Mouse (Mus musculus) lung, postnatal 0 days (tissue): ENCODE results near the gene Rpusd3. TPM values are rescaled to one million over a fixed set of nuclear protein-coding genes. Genes with fewer than 3 reads are reported as not detected.

Source experiments
- ATAC-seq: fragments of 200-750 bp; cut with Nextera tagmentation; 2 replicates; pipeline ENCODE4 v1.8.0; 2017; ENCODE audit warnings: moderate library complexity
- DNase-seq: peaks from one replicate; pipeline ENCODE4 v3.0.0-alpha.2; 2016; ENCODE audit warnings: low spot score
- H3K27ac ChIP-seq: fragments of 300-500 bp; sonication (generic); 2 replicates; pipeline ENCODE4 v1.5.1; 2014; ENCODE audit warnings: antibody characterized with exemption, mild to moderate bottlenecking, low read length, mixed read lengths
- H3K27me3 ChIP-seq: fragments of 300-500 bp; sonication (generic); replicated peaks from 2 replicates; pipeline ENCODE4 v1.6.1; 2014; ENCODE audit warnings: low read length, mixed read lengths; ENCODE audit not compliant: insufficient read depth
- H3K36me3 ChIP-seq: fragments of 300-500 bp; sonication (generic); 2 replicates; pipeline ENCODE4 v1.6.1; 2014; ENCODE audit warnings: low read length, mixed read lengths; ENCODE audit not compliant: insufficient read depth
- H3K4me1 ChIP-seq: fragments of 300-500 bp; sonication (generic); 2 replicates; pipeline ENCODE4 v1.6.1; 2014; ENCODE audit warnings: antibody characterized with exemption, low read depth, low read length, mixed read lengths; ENCODE audit not compliant: insufficient read depth
- H3K4me2 ChIP-seq: fragments of 300-500 bp; sonication (generic); replicated peaks from 2 replicates; pipeline ENCODE4 v1.6.1; 2014; ENCODE audit warnings: low read depth, mild to moderate bottlenecking, low read length, moderate library complexity, mixed read lengths
- H3K4me3 ChIP-seq: fragments of 300-500 bp; sonication (generic); 2 replicates; pipeline ENCODE4 v1.5.1; 2014; ENCODE audit warnings: low read depth, low read length
- H3K9ac ChIP-seq: fragments of 300-500 bp; sonication (generic); replicated peaks from 2 replicates; pipeline ENCODE4 v1.6.1; 2014; ENCODE audit warnings: low read depth, mild to moderate bottlenecking
- H3K9me3 ChIP-seq: fragments of 300-500 bp; sonication (generic); 2 replicates; pipeline ENCODE4 v1.6.1; 2016; ENCODE audit warnings: low read length, mixed read lengths
- CTCF ChIP-seq: IDR thresholded peaks from 2 replicates; pipeline ENCODE4 v1.5.1; 2016; ENCODE audit warnings: antibody characterized with exemption, mild to moderate bottlenecking
- EP300 ChIP-seq: IDR thresholded peaks from 2 replicates; pipeline ENCODE4 v1.6.1; 2016; ENCODE audit warnings: antibody characterized with exemption, mild to moderate bottlenecking, control low read depth
- WGBS: fragments of 180-500 bp; shearing (Covaris S2); extraction: QIAGEN DNeasy Blood & Tissue Kit; methylation state at CpG from one replicate; pipeline ENCODE4 v1.1.7; 2014; 5-methylcytosine and 5-hydroxymethylcytosine counted together
- polyA plus RNA-seq: library from polyadenylated mRNA; unstranded; fragments of >200 nt; fragmentation: Nextera tagmentation; extraction: Ambion mirVana; gene quantifications from 2 replicates; pipeline ENCODE4 v1.2.1, GENCODE M21; 2015

The Rpusd3 gene
- 11.4 and 12.3 TPM in 2 replicates for polyA plus RNA-seq

DNA sequence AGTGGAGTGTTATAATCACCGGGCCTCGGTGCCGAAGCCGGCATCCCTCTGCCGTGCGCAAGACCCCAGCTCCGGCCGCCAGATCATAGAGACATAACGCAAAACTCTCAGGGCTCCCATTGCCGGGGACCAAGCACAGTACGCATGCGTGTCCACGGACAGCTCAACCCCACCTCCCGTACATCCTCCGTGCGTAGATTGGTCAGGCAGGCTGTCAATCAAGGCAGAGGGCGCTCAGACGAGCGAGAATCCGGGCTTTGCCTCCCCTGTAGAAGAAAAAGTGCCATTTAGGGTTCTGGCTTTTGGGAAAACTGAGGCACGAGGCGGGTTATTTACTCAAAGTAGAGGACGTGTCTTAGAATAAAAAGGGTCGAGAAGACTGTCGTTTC, at the start of gene Rpusd3:
Gene Rpusd3 (minus strand): TSS at position 142 of the 389 bp plus-strand sequence.
- ATAC-seq (peak; percentile 99), DNase-seq (peak; percentile 98)
- Histone ChIP-seq H3K4me2 (peak within 1 kb of the TSS; percentile 89), H3K27me3 (no peaks in the 10 kb centered on the region), H3K9ac (peak within 1 kb of the TSS; percentile 52), H3K4me3 (peak within 1 kb of the TSS; percentile 59), H3K36me3 (no peaks in the 10 kb centered on the region), H3K9me3 (no peaks in the 10 kb centered on the region), H3K27ac (peak within 1 kb of the TSS; percentile 40; the same call in 1 of the 2 replicates), H3K4me1 (peaks cover 8% of the 10 kb centered on the region)
- TF ChIP-seq CTCF = 0 out of 2 replicates have a peak, but pooled peaks have one; percentile 5
- TF ChIP-seq EP300 = no peak
- WGBS = under 1% methylated on average over 25 of the region's 25 CpGs

DNA sequence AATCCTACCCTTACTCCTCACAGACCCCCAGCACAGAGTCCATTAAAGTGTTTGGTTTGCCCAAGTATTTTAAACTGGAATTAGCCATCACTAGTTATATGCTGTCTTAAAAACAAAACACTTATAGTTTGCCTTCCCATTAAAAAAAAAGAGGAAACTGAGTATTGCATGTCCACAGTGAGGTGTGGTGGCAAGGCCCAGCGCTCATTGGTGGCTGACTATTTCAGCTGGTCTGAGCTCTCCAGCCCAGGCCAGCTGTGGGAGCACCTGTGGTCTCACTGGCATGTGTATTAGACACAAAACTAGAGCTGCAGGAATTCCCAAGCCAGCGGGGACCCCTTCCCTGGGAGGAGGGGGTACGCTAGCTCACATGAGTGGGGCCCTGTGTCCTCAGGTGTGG, 49.4 kb upstream of the Rpusd3 start:
- no peak overlapping the region for H3K4me3 ChIP-seq
- ATAC-seq (no peak), DNase-seq (no peak)
- no peak overlapping the region for H3K9ac ChIP-seq
- no peak overlapping the region for H3K27ac ChIP-seq
- no peaks in the 10 kb centered on the region for H3K27me3 ChIP-seq
- H3K4me1 ChIP-seq = peaks cover 8% of the 10 kb centered on the region; the same call in 1 of the 2 replicates
- TF ChIP-seq CTCF (no peak), EP300 (no peak)
- H3K4me2 ChIP-seq = no peak overlapping the region
- H3K36me3 ChIP-seq = no peaks in the 10 kb centered on the region
- 68% methylated on average over 3 of the region's 3 CpGs for WGBS
- H3K9me3 ChIP-seq = no peaks in the 10 kb centered on the region

DNA sequence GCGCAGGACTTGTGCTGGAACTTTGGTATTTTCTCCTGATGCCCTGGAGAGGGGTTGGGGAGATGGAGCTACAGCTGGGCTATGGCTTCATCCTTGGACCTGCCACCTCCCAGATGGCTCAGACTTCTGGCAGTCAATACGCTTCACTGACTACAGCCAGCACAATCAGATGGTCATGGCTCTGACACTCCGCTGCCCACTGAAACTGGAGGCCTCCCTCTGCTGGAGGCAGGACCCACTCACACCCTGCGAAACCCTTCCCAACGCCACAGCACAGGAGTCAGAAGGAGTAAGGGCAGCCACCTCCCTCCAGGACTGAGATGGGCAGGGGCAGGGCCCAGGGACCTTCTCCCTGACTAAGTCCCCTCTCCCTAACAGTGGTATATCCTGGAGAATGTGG, 46.5 kb upstream of the Rpusd3 start:
- TF ChIP-seq CTCF (peak; percentile 57), EP300 (no peak)
- no peaks in the 10 kb centered on the region for H3K9me3 ChIP-seq
- no peak overlapping the region for H3K9ac ChIP-seq
- no peaks in the 10 kb centered on the region for H3K4me1 ChIP-seq
- 53% methylated on average over 5 of the region's 5 CpGs for WGBS
- no peaks in the 10 kb centered on the region for H3K36me3 ChIP-seq
- H3K27me3 ChIP-seq = no peaks in the 10 kb centered on the region
- no peak overlapping the region for H3K27ac ChIP-seq
- H3K4me2 ChIP-seq = no peak overlapping the region
- DNase-seq = no peak
- no peak for ATAC-seq
- no peak overlapping the region for H3K4me3 ChIP-seq

DNA sequence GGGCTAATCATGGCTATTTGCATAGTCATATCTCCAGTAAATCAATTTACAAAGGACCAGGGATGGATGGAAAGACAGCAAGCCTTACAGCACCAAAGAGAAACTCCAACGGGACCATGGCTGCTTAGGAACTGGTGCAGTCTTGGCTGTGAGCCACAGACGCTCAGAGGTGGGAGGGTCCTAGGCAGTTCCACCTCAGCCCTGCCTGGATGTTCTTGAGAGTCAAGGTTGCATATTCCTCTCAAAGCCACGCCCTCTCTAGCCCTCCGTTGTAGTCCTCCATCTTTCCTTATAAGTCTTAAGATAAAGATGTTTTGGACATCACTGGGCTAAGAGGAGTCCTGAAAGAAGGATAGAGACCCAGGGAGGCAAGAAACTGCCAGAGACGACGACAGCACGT, 44.9 kb upstream of the Rpusd3 start:
- Histone ChIP-seq H3K9ac (no peak overlapping the region), H3K9me3 (no peaks in the 10 kb centered on the region), H3K4me1 (no peaks in the 10 kb centered on the region), H3K4me2 (no peak overlapping the region), H3K4me3 (no peak overlapping the region), H3K36me3 (no peaks in the 10 kb centered on the region), H3K27me3 (no peaks in the 10 kb centered on the region), H3K27ac (no peak overlapping the region)
- DNase-seq = no peak
- 46% methylated on average over 7 of the region's 7 CpGs for WGBS
- no peak for TF ChIP-seq EP300
- TF ChIP-seq CTCF = no peak
- no peak for ATAC-seq

DNA sequence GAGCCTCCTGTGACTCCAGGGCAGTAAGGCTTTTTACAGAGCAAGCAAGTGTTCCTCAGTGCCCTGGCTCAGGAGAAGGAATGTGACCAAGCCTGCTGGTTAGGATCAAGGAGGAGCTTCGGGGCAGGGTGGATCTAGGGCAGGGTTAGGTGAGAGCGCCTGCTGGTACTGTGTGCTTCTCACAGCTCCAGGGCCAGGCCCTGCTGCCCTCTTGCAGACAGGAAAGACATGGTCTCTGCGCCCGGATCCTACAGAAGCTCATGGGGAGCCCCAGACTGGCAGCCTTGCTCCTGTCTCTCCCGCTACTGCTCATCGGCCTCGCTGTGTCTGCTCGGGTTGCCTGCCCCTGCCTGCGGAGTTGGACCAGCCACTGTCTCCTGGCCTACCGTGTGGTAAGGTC, 39.5 kb upstream of the Rpusd3 start:
- Histone ChIP-seq H3K4me1 (no peaks in the 10 kb centered on the region), H3K36me3 (no peaks in the 10 kb centered on the region), H3K4me3 (peak overlapping the region; percentile 10; the same call in 1 of the 2 replicates), H3K4me2 (peak overlapping the region; percentile 49), H3K9ac (no peak overlapping the region; the same call in 1 of the 2 replicates), H3K9me3 (no peaks in the 10 kb centered on the region), H3K27me3 (no peaks in the 10 kb centered on the region), H3K27ac (peak overlapping the region; percentile 74)
- TF ChIP-seq EP300 (no peak), CTCF (peak; percentile 9; the same call in 1 of the 2 replicates)
- ATAC-seq = peak; percentile 99
- DNase-seq = peak; percentile 88
- 48% methylated on average over 10 of the region's 10 CpGs for WGBS

DNA sequence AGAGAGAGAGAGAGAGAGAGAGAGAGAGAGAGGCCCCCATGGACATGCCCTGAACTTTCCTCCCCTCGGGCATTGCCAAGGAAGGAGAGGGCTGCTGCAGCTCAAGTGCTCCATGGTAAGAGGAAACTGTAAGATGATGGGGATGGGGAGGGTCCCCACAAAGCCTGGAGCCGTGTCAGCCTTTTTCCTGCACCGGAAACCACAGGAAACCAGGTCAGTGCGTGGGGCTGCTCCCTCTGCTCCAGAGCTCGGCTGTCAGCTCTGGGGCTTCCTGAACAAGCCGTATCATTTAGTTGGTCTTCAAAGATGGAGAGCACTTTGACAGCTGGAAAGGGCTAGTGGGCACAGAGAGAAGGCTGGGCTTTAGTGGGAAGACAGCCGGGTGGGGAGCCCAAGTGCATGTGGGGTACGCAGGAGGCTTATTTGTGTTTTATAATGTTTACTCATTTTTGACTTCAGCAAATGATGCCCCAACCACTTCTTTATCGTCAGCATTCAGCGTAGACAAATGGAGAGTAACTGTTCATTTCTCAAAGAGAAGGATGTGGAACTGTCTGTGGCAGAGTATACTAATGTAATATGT, 38.9 kb upstream of the Rpusd3 start, which contains the start of gene Il17re:
Gene Il17re (plus strand): TSS at position 533 of the 583 bp plus-strand sequence.
- 40% methylated on average over 10 of the region's 10 CpGs for WGBS
- no peaks in the 10 kb centered on the region for H3K36me3 ChIP-seq
- DNase-seq (no peak), ATAC-seq (no peak)
- peak within 1 kb of the TSS; percentile 74 for H3K27ac ChIP-seq
- no peaks in the 10 kb centered on the region for H3K9me3 ChIP-seq
- H3K9ac ChIP-seq = no peak within 1 kb of the TSS; the same call in 1 of the 2 replicates
- H3K27me3 ChIP-seq = no peaks in the 10 kb centered on the region
- TF ChIP-seq CTCF (no peak), EP300 (no peak)
- H3K4me3 ChIP-seq = peak within 1 kb of the TSS; percentile 10; the same call in 1 of the 2 replicates
- peak within 1 kb of the TSS; percentile 49 for H3K4me2 ChIP-seq
- no peaks in the 10 kb centered on the region for H3K4me1 ChIP-seq
